Mouse (Mus musculus): ENCODE results near the gene Naa60. TPM values are rescaled to one million over a fixed set of nuclear protein-coding genes. Genes with fewer than 3 reads are reported as not detected.

The Naa60 gene
- polyA plus RNA-seq, 1 experiment from 2014 or later, result 39.0 TPM

- Histone ChIP-seq H3K27ac (replicated peaks in 1 of 2; ENCODE audit: control insufficient read depth in 1 of 2, insufficient read depth in 1 of 2, low read depth in 2 of 2, low read length in 2 of 2) (no peak overlapping the region), H3K9me3 (ENCODE audit: control insufficient read depth, low read length) (no peaks in the 10 kb centered on the region), H3K27me3 (ENCODE audit: control insufficient read depth, insufficient read depth, low read length) (no peaks in the 10 kb centered on the region), H3K4me2 (ENCODE audit: low read length) (no peak overlapping the region), H3K9ac (ENCODE audit: low read length) (no peak overlapping the region), H3K4me1 (ENCODE audit: control insufficient read depth in 2 of 2, insufficient read depth in 2 of 2, low read length in 2 of 2) (no peaks in the 10 kb centered on the region), H3K4me3 (ENCODE audit: control insufficient read depth in 1 of 2, insufficient read depth in 1 of 2, low read depth in 1 of 2, low read length in 2 of 2) (no peak overlapping the region), H3K36me3 (ENCODE audit: control insufficient read depth, insufficient read depth, low read length) (peaks cover 58% of the 10 kb centered on the region)
- 85% methylated on average over 2 of the region's 2 CpGs for WGBS
- ATAC-seq (ENCODE audit: insufficient number of reproducible peaks, insufficient read depth, low FRiP score, low read depth), result no peak
Observed at GRCm38 (mm10) chr16:3920756-3921155, 48.6 kb downstream of the Naa60 start.

GRCm38 (mm10) chr16:3923515-3923914 is 51.3 kb downstream of the Naa60 start:
- Histone ChIP-seq H3K27me3 (ENCODE audit: control insufficient read depth, insufficient read depth, low read length) (no peaks in the 10 kb centered on the region), H3K9me3 (ENCODE audit: control insufficient read depth, low read length) (no peaks in the 10 kb centered on the region), H3K9ac (ENCODE audit: low read length) (no peak overlapping the region), H3K36me3 (ENCODE audit: control insufficient read depth, insufficient read depth, low read length) (peaks cover 66% of the 10 kb centered on the region), H3K4me2 (ENCODE audit: low read length) (no peak overlapping the region), H3K4me1 (ENCODE audit: control insufficient read depth in 2 of 2, insufficient read depth in 2 of 2, low read length in 2 of 2) (no peaks in the 10 kb centered on the region), H3K4me3 (ENCODE audit: control insufficient read depth in 1 of 2, insufficient read depth in 1 of 2, low read depth in 1 of 2, low read length in 2 of 2) (no peak overlapping the region), H3K27ac (replicated peaks in 1 of 2; ENCODE audit: control insufficient read depth in 1 of 2, insufficient read depth in 1 of 2, low read depth in 2 of 2, low read length in 2 of 2) (no peak overlapping the region)
- no peak for ATAC-seq (ENCODE audit: insufficient number of reproducible peaks, insufficient read depth, low FRiP score, low read depth)
- 87% methylated on average over 3 of the region's 3 CpGs for WGBS

- no peak for ATAC-seq (ENCODE audit: insufficient number of reproducible peaks, insufficient read depth, low FRiP score, low read depth)
Observed at GRCm38 (mm10) chr16:3923966-3924365, 51.8 kb downstream of the Naa60 start.

GRCm38 (mm10) chr16:3928582-3928981 is 56.4 kb downstream of the Naa60 start:
- 50% methylated on average over 1 of the region's 1 CpGs for WGBS

More at GRCm38 (mm10) chr16:3923966-3924365, 51.8 kb downstream of the Naa60 start:
- Histone ChIP-seq H3K27ac (replicated peaks in 1 of 2; ENCODE audit: control insufficient read depth in 1 of 2, insufficient read depth in 1 of 2, low read depth in 2 of 2, low read length in 2 of 2) (no peak overlapping the region), H3K4me1 (ENCODE audit: control insufficient read depth in 2 of 2, insufficient read depth in 2 of 2, low read length in 2 of 2) (no peaks in the 10 kb centered on the region), H3K9ac (ENCODE audit: low read length) (no peak overlapping the region), H3K4me2 (ENCODE audit: low read length) (no peak overlapping the region), H3K27me3 (ENCODE audit: control insufficient read depth, insufficient read depth, low read length) (no peaks in the 10 kb centered on the region), H3K36me3 (ENCODE audit: control insufficient read depth, insufficient read depth, low read length) (peaks cover 69% of the 10 kb centered on the region), H3K4me3 (ENCODE audit: control insufficient read depth in 1 of 2, insufficient read depth in 1 of 2, low read depth in 1 of 2, low read length in 2 of 2) (no peak overlapping the region), H3K9me3 (ENCODE audit: control insufficient read depth, low read length) (no peaks in the 10 kb centered on the region)
- whole genome bisulfite sequencing, result 82% methylated on average over 4 of the region's 4 CpGs

GRCm38 (mm10) chr16:3929151-3929550 is 57.0 kb downstream of the Naa60 start:
- Histone ChIP-seq H3K4me2 (ENCODE audit: low read length) (no peak overlapping the region), H3K4me3 (ENCODE audit: control insufficient read depth in 1 of 2, insufficient read depth in 1 of 2, low read depth in 1 of 2, low read length in 2 of 2) (no peak overlapping the region), H3K36me3 (ENCODE audit: control insufficient read depth, insufficient read depth, low read length) (peaks cover 64% of the 10 kb centered on the region), H3K9me3 (ENCODE audit: control insufficient read depth, low read length) (no peaks in the 10 kb centered on the region), H3K27ac (replicated peaks in 1 of 2; ENCODE audit: control insufficient read depth in 1 of 2, insufficient read depth in 1 of 2, low read depth in 2 of 2, low read length in 2 of 2) (no peak overlapping the region), H3K9ac (ENCODE audit: low read length) (no peak overlapping the region), H3K4me1 (ENCODE audit: control insufficient read depth in 2 of 2, insufficient read depth in 2 of 2, low read length in 2 of 2) (no peaks in the 10 kb centered on the region), H3K27me3 (ENCODE audit: control insufficient read depth, insufficient read depth, low read length) (no peaks in the 10 kb centered on the region)
- ATAC-seq (ENCODE audit: insufficient number of reproducible peaks, insufficient read depth, low FRiP score, low read depth), result no peak
- 70% methylated on average over 7 of the region's 7 CpGs for whole genome bisulfite sequencing

More at GRCm38 (mm10) chr16:3928582-3928981, 56.4 kb downstream of the Naa60 start:
- H3K27me3 ChIP-seq (ENCODE audit: control insufficient read depth, insufficient read depth, low read length), result no peaks in the 10 kb centered on the region
- no peak overlapping the region for H3K4me2 ChIP-seq (ENCODE audit: low read length)
- H3K4me3 ChIP-seq (ENCODE audit: control insufficient read depth in 1 of 2, insufficient read depth in 1 of 2, low read depth in 1 of 2, low read length in 2 of 2), result no peak overlapping the region
- no peak overlapping the region for H3K9ac ChIP-seq (ENCODE audit: low read length)
- H3K36me3 ChIP-seq (ENCODE audit: control insufficient read depth, insufficient read depth, low read length), result peaks cover 64% of the 10 kb centered on the region
- no peak overlapping the region for H3K27ac ChIP-seq (replicated peaks in 1 of 2; ENCODE audit: control insufficient read depth in 1 of 2, insufficient read depth in 1 of 2, low read depth in 2 of 2, low read length in 2 of 2)
- no peak for ATAC-seq (ENCODE audit: insufficient number of reproducible peaks, insufficient read depth, low FRiP score, low read depth)
- no peaks in the 10 kb centered on the region for H3K9me3 ChIP-seq (ENCODE audit: control insufficient read depth, low read length)
- no peaks in the 10 kb centered on the region for H3K4me1 ChIP-seq (ENCODE audit: control insufficient read depth in 2 of 2, insufficient read depth in 2 of 2, low read length in 2 of 2)

- H3K27me3 ChIP-seq (ENCODE audit: control insufficient read depth, insufficient read depth, low read length), result no peaks in the 10 kb centered on the region
- no peak overlapping the region for H3K4me3 ChIP-seq (ENCODE audit: control insufficient read depth in 1 of 2, insufficient read depth in 1 of 2, low read depth in 1 of 2, low read length in 2 of 2)
- 88% methylated on average over 6 of the region's 6 CpGs for WGBS
- no peak overlapping the region for H3K4me2 ChIP-seq (ENCODE audit: low read length)
- H3K9ac ChIP-seq (ENCODE audit: low read length), result no peak overlapping the region
- no peaks in the 10 kb centered on the region for H3K9me3 ChIP-seq (ENCODE audit: control insufficient read depth, low read length)
- no peak for ATAC-seq (ENCODE audit: insufficient number of reproducible peaks, insufficient read depth, low FRiP score, low read depth)
- peaks cover 70% of the 10 kb centered on the region for H3K36me3 ChIP-seq (ENCODE audit: control insufficient read depth, insufficient read depth, low read length)
- H3K4me1 ChIP-seq (ENCODE audit: control insufficient read depth in 2 of 2, insufficient read depth in 2 of 2, low read length in 2 of 2), result no peaks in the 10 kb centered on the region
- no peak overlapping the region for H3K27ac ChIP-seq (replicated peaks in 1 of 2; ENCODE audit: control insufficient read depth in 1 of 2, insufficient read depth in 1 of 2, low read depth in 2 of 2, low read length in 2 of 2)
Observed at GRCm38 (mm10) chr16:3933536-3933935, 61.4 kb downstream of the Naa60 start.

- WGBS, result 79% methylated on average over 1 of the region's 1 CpGs
- ATAC-seq (ENCODE audit: insufficient number of reproducible peaks, insufficient read depth, low FRiP score, low read depth), result no peak
- Histone ChIP-seq H3K4me1 (ENCODE audit: control insufficient read depth in 2 of 2, insufficient read depth in 2 of 2, low read length in 2 of 2) (no peaks in the 10 kb centered on the region), H3K27ac (replicated peaks in 1 of 2; ENCODE audit: control insufficient read depth in 1 of 2, insufficient read depth in 1 of 2, low read depth in 2 of 2, low read length in 2 of 2) (no peak overlapping the region), H3K9me3 (ENCODE audit: control insufficient read depth, low read length) (no peaks in the 10 kb centered on the region), H3K9ac (ENCODE audit: low read length) (no peak overlapping the region), H3K4me3 (ENCODE audit: control insufficient read depth in 1 of 2, insufficient read depth in 1 of 2, low read depth in 1 of 2, low read length in 2 of 2) (no peak overlapping the region), H3K27me3 (ENCODE audit: control insufficient read depth, insufficient read depth, low read length) (no peaks in the 10 kb centered on the region), H3K36me3 (ENCODE audit: control insufficient read depth, insufficient read depth, low read length) (peaks cover 70% of the 10 kb centered on the region), H3K4me2 (ENCODE audit: low read length) (no peak overlapping the region)
Observed at GRCm38 (mm10) chr16:3934091-3934490, 61.9 kb downstream of the Naa60 start.

GRCm38 (mm10) chr16:3934701-3935100 is 62.5 kb downstream of the Naa60 start:
- no peak for ATAC-seq (ENCODE audit: insufficient number of reproducible peaks, insufficient read depth, low FRiP score, low read depth)
- peaks cover 68% of the 10 kb centered on the region for H3K36me3 ChIP-seq (ENCODE audit: control insufficient read depth, insufficient read depth, low read length)
- 84% methylated on average over 4 of the region's 4 CpGs for WGBS
- no peaks in the 10 kb centered on the region for H3K27me3 ChIP-seq (ENCODE audit: control insufficient read depth, insufficient read depth, low read length)
- no peaks in the 10 kb centered on the region for H3K9me3 ChIP-seq (ENCODE audit: control insufficient read depth, low read length)
- H3K4me1 ChIP-seq (ENCODE audit: control insufficient read depth in 2 of 2, insufficient read depth in 2 of 2, low read length in 2 of 2), result no peaks in the 10 kb centered on the region
- H3K9ac ChIP-seq (ENCODE audit: low read length), result no peak overlapping the region
- H3K4me2 ChIP-seq (ENCODE audit: low read length), result no peak overlapping the region
- no peak overlapping the region for H3K4me3 ChIP-seq (ENCODE audit: control insufficient read depth in 1 of 2, insufficient read depth in 1 of 2, low read depth in 1 of 2, low read length in 2 of 2)
- H3K27ac ChIP-seq (replicated peaks in 1 of 2; ENCODE audit: control insufficient read depth in 1 of 2, insufficient read depth in 1 of 2, low read depth in 2 of 2, low read length in 2 of 2), result no peak overlapping the region

Measured in heart, embryonic 14.5 days (tissue).